11 mouse cellular contexts compared by ENCODE assay signal in genomic region chr6:147506074-147506473, GRCm38 (mm10). TPM values are rescaled to one million over a fixed set of nuclear protein-coding genes. Genes with fewer than 3 reads are reported as not detected.
A peak's percentile ranks its signal among the peaks of the same experiment; 100 is the strongest.
DNase-seq lines count a peak whose midpoint lies in the region; ATAC-seq lines count a peak whose summit lies in the region.
"Had no signal": no experiment of that assay in that cellular context is flagged by ENCODE, and none has a peak within 500 bp of the region (broad histone marks: within the 10 kb centered on the region; RNA-seq: fewer than 3 reads in every experiment).

No protein-coding gene starts in this region.

- ATAC-seq in liver, embryonic 11.5 days (replicated peaks; ENCODE audit: low FRiP score): no peak
- ATAC-seq in midbrain, embryonic 11.5 days (ENCODE audit: low FRiP score): no peak

- peak; percentile 11 to 26 for DNase-seq in kidney, postnatal 4 days
- no peak for DNase-seq in kidney, adult 18-20 months
- DNase-seq in adipocyte (ENCODE audit: low spot score): peak; percentile 32
- DNase-seq in gastrocnemius, postnatal 36 days: peak; percentile 27 to 31
- peak; percentile 29 for DNase-seq in heart, postnatal 4 days
- no peak for DNase-seq in thymus, postnatal 14 days
- no peak for DNase-seq in liver, embryonic 11.5 days (ENCODE audit: low spot score)
- no peak for DNase-seq in midbrain, embryonic 11.5 days (ENCODE audit: low spot score, missing footprints)
- DNase-seq: cerebellum, postnatal 36 days; thymus, postnatal 4 days had no signal

- 79% methylated on average over 9 of the region's 9 CpGs for WGBS in liver, embryonic 11.5 days
- whole genome bisulfite sequencing in midbrain, embryonic 11.5 days: 83% methylated on average over 9 of the region's 9 CpGs

- intact Hi-C loops in gastrocnemius, postnatal 36 days (cut with DNase I): no loop called here

- no peaks in the 10 kb centered on the region for H3K4me1 ChIP-seq in liver, embryonic 11.5 days (replicated peaks; ENCODE audit: control insufficient read depth, insufficient read depth, low read length)
- H3K4me1 ChIP-seq in midbrain, embryonic 11.5 days (ENCODE audit: control insufficient read depth, insufficient read depth, low read length): no peaks in the 10 kb centered on the region

- no peaks in the 10 kb centered on the region for H3K36me3 ChIP-seq in liver, embryonic 11.5 days (ENCODE audit: control insufficient read depth, insufficient read depth, low read length)
- H3K36me3 ChIP-seq in midbrain, embryonic 11.5 days (ENCODE audit: control insufficient read depth, insufficient read depth, low read length): no peaks in the 10 kb centered on the region

- H3K9ac ChIP-seq in liver, embryonic 11.5 days (ENCODE audit: low read depth, low read length): no peak overlapping the region
- no peak overlapping the region for H3K9ac ChIP-seq in midbrain, embryonic 11.5 days (ENCODE audit: low read length)

- no peak overlapping the region for H3K27ac ChIP-seq in liver, embryonic 11.5 days (ENCODE audit: low read depth, low read length)
- no peak overlapping the region for H3K27ac ChIP-seq in midbrain, embryonic 11.5 days (ENCODE audit: low read depth, low read length)
- H3K27ac ChIP-seq: macrophage had no signal

- H3K9me3 ChIP-seq in liver, embryonic 11.5 days (ENCODE audit: control insufficient read depth, low read length): no peaks in the 10 kb centered on the region
- no peaks in the 10 kb centered on the region for H3K9me3 ChIP-seq in midbrain, embryonic 11.5 days (ENCODE audit: control insufficient read depth, low read length)

- no peak overlapping the region for H3K4me3 ChIP-seq in liver, embryonic 11.5 days (ENCODE audit: low read depth, low read length)
- H3K4me3 ChIP-seq in midbrain, embryonic 11.5 days (ENCODE audit: low read depth, low read length): no peak overlapping the region

- no peaks in the 10 kb centered on the region for H3K27me3 ChIP-seq in liver, embryonic 11.5 days (replicated peaks; ENCODE audit: control insufficient read depth, insufficient read depth, low read length)
- H3K27me3 ChIP-seq in midbrain, embryonic 11.5 days (ENCODE audit: control insufficient read depth, insufficient read depth, low read length): no peaks in the 10 kb centered on the region

- H3K4me2 ChIP-seq in liver, embryonic 11.5 days: no peak overlapping the region
- H3K4me2 ChIP-seq in midbrain, embryonic 11.5 days: no peak overlapping the region

RNA-seq across cellular contexts. Expression of gene Ccdc91, which starts 30.4 kb away (rescaled TPM):
- 10 to 100 TPM; 75.6 to 86.2 TPM for total RNA-seq in gastrocnemius, postnatal 36 days (2021)
- 10 to 100 TPM; 18.1 to 20.3 TPM for total RNA-seq in heart, postnatal 4 days (2021)
- 13.0 and 16.2 TPM in 2 replicates for polyA plus RNA-seq in liver, embryonic 11.5 days (2014; fragmentation: Nextera tagmentation; extraction: Ambion mirVana)
- polyA plus RNA-seq in midbrain, embryonic 11.5 days (2014; fragmentation: Nextera tagmentation; extraction: Ambion mirVana): 28.7 and 30.9 TPM in 2 replicates

Comparison
In these comparisons a context has a peak if more than half of its experiments do, and no peak if none do; other contexts are left out.
1. DNase-seq: peak in kidney, postnatal 4 days (2 of 2), adipocyte (single experiment), gastrocnemius, postnatal 36 days (2 of 2) and heart, postnatal 4 days (single experiment); none in kidney, adult 18-20 months (single experiment), thymus, postnatal 14 days (single experiment), liver, embryonic 11.5 days (single experiment) and midbrain, embryonic 11.5 days (single experiment).